Mouse (Mus musculus) layer of hippocampus, adult 18-20 months (tissue): ENCODE data around the gene Eif2b5. TPM values are rescaled to one million over a fixed set of nuclear protein-coding genes. Genes with fewer than 3 reads are reported as not detected.
"Not testable (repeated sequence)": the region's sequence is repeated elsewhere in the genome, so short reads cannot be mapped to it uniquely, and the experiment has no call there.

Source experiments
- DNase-seq, 2 experiments: peaks; one replicate each; pipeline ENCODE4 v3.0.0; 2022; ENCODE audit warnings: low spot score in 2 of 2
- total RNA-seq, 2 experiments: library from RNA; stranded (reverse); gene quantifications; 2 replicates each; pipeline ENCODE4 v1.2.3; 2021

The Eif2b5 gene
- total RNA-seq, 2 experiments from 2014 or later: 54.3 to 54.7 TPM

GRCm38 (mm10) chr16:20488751-20489150, 9.9 kb upstream of the Eif2b5 start:
- not testable (repeated sequence) for DNase-seq

DNA sequence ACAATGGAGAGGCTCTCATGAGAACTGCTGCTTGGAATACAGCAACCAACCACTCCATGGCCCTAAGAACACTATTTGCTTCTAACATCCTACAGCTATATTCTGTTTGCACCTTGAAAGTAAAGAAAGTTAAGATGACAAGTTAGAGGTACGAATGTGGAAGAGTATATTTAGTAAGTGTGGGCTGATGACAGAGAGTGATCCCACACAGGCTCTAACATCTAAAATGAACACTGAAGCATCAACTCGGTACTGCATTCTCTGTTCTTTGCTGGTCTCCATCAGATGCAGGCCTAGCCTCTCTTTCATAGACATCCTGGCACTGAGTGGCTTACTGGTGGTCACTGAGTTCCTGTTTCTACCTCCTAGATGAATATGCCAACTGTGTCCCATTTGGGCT, 9.4 kb upstream of the Eif2b5 start:
- no peak for DNase-seq

DNA sequence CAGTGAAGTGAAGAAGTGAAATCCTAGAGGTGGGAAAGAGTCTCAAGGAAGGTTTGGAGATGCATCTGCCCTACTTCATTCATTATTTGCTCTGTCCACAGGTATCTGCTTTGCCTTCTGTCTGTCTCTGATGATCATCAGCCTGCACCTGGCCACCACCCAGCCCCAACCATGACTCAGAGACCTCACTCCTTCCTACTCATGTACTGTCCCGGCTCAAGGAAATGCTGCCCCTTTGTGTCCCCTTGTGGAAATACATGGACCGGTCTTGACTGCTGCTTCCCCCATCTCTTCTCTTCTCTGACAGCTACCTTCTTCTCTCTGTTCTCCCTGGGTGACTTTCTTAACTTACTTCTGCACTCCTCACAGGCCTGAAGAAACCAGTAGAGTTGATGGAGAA, 8.0 kb upstream of the Eif2b5 start:
- DNase-seq: no peak

DNA sequence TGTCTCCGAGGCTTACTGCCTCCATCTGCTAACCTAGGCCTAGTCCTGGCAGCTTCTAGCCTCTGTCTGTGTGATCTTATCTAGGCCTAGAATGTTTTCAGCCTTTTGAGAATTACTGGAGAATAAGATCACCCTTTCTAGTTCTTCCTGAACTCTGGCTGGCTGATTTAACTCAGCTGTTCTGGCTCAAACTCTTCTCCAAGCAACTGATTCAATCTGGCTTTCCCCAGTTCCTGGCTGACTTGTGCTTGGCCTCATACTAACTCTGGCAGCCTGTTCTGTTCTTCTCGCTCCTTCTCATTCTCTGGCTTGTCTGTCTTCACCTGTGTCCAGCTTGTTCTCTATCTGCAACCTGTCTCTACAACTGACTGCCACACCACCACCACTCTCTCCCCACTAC, 7.3 kb upstream of the Eif2b5 start:
- no peak for DNase-seq

- no peak for DNase-seq
Measured at GRCm38 (mm10) chr16:20493452-20493851, 5.2 kb upstream of the Eif2b5 start.

GRCm38 (mm10) chr16:20496671-20497600, 1.7 kb upstream of the Eif2b5 start:
- peak; percentile 49 to 85 for DNase-seq

DNA sequence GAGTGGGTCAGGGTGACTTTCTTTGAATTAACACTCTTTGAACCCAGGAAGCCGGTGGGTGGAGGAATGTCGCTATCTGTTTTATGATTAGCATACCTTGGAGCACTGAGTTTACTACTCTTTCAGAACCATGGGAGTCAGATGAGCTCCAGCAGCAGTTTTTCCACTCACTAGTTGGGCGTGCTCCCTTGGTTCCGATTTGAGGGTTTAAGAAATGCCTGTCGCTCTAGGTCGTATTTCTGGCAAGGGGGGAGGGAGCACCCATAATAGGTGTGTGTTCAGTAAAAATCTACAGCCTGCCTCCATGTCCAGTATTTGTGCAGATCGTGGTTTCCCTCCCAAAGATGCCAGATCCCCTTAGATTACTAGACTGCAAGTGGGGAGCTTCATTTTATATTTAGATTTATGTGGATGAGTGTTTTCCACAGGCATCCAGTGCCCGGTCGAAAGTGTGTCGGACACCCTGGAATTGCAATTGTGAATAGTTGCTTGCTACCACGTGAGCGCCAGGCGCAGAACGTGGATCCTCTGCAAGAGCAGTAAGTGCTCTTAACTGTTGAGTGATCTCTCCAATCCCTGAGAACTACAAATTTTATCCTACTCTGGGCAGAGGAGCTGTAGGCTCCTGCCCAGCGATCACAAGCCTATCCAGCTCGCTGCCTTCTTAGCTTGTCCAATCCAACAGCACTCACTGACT, 489 bp upstream of the Eif2b5 start:
- DNase-seq: no peak

GRCm38 (mm10) chr16:20506000-20506399, 7.4 kb downstream of the Eif2b5 start:
- no peak for DNase-seq

DNA sequence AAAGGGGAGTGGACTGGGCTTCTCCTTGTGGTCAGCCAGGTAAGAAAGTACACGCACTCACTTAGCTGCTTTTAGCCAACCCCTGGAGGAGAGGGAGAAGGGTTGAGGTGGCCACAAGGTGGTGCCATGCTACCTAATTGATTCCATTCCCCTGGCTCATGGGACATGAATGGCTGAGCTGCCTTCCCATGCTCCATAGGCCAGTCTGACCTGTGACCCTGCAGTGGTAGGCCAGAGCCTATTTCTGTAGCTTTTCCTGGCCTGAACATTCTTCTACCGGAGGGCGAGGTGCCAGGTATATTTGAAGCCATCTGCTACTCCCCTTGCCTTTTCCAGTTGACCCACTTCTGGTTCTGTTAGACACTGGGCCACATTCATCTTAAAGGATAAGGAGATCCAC, 10.7 kb downstream of the Eif2b5 start:
- no peak for DNase-seq

- no peak for DNase-seq
Measured at GRCm38 (mm10) chr16:20511277-20511847, 12.7 kb downstream of the Eif2b5 start.

DNA sequence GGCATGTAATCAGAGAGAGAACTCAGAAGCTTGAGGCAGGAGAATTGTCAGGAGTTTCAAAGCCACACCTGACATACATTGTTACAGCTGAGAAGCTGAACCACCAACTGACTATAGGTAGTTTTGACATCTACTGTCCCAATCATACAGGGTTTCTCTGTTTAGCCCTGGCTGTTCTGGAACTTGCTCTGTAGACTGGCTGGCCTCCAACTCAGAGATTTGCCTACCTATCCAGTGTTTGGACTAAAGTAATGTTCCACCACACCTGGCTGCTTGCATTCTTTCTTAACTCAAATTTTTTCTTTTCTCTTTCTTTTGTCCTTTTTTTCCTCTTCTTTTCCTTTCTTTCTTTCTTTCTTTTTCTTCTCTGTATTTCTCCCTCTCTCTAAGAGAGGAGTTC, 17.4 kb downstream of the Eif2b5 start:
- DNase-seq: no peak

DNA sequence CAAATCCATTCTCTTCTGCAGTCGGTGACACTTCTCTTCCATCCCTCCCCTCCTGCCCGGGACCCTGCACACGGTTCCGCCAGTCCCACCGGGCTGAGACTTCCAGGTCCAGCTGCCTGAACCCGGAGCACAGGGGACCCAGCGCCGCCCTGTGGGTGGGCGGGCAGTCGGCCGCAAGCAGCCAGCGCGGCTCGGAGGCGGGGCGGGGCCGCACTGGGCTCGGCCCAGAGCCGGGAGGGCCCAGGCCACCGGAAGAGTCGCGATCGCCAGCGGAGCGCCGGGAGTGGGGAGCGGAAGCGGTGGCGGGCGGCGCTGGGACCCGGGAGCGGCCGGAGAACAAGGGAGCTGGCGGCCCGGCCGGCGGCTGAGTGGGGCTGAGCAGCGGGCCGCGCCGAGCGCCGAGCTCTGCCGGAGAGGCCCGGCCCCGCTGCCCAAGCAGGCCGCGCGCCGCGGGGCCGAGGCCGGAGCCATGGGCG, 18.1 kb downstream of the Eif2b5 start, which contains the start of gene Dvl3:
Dvl3 (plus strand) TSS at position 257 of the 476 bp plus-strand sequence.
- peak; percentile 83 to 86 for DNase-seq

- DNase-seq: no peak
Measured at GRCm38 (mm10) chr16:20517216-20517615, 18.6 kb downstream of the Eif2b5 start.

DNA sequence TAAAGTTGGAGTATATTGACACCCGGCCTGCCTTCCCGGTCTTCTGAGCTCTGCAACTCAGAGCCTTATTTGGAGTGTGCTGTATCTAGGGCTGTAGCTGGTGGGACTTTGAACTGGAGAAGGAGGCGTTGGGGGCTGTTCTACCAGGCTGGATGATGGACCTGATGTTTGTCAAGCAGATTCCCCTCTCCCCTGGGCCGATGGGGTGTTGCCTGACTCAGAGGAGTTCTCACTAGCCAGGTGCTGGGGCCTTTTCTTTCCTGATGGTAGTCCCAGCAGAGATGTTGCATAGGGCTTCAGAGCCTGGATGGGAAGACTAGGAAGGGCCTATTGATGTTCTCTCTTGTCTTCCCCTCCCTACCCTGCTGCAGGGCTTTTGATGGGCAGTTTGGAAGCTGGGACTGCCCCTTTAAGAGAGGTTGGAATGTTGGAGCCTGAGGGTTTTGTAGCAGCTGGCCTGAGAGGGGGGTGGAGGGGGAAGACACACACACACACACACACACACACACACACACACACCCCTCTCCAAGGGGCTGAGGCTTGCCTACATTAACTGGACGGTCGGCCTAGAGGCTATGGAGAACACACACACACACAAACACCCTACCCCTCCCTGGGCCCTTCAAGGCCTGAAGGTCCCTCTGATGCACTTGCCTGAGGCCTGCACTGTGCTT, 19.2 kb downstream of the Eif2b5 start:
- no peak for DNase-seq

GRCm38 (mm10) chr16:20523886-20524285, 25.3 kb downstream of the Eif2b5 start:
- no peak for DNase-seq

GRCm38 (mm10) chr16:20528779-20529178, 30.2 kb downstream of the Eif2b5 start:
- DNase-seq: no peak

DNA sequence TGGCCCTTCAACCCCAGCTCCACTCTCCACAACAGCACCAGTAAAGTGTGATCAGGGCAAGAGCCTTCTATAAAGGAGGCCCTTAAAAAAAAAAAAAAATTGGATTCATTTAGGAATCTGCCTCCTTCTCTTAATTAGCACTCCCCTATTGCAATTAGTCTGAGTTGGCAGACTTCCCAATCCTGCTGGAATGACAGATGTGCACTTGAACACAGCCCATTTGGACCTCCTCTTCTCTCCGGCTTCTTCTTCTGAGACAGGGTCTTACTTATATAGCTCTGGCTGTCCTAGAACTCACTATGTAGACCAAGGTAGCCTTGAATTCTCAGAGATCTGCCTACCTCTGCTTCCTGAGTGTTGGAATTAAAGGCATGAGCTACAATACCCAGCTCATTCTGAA, 30.8 kb downstream of the Eif2b5 start:
- DNase-seq: no peak

GRCm38 (mm10) chr16:20530941-20531340, 32.3 kb downstream of the Eif2b5 start:
- DNase-seq: no peak

DNA sequence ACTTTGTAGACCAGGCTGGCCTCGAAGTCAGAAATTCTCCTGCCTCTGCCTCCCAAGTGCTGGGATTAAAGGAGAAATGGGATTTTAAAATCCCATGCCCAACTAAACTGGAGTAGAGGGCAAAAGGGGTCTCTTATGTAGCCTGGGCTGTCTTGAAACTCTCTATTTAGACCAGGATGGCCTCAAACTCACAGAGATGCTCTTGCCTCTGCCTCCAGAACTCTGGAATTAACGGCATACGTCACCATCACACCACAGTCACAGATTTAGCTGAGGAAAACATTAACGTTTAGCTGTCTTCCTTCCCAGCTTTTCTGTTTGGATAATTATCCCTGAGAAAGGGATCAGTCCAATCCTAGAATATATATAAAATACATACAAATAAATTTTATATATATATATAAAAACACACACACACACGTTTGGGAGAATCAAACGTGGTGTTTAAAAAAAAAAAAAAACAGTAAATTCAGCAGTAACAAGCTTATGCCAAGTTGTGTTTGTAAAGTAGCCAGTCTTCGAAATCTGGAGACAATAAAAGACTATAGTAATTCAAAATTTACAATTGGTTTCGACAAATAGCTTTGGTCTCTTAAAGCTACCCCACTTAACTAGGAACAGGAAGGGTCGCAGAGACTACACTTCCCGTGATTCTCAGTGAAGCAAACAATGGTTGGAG, 36.1 kb downstream of the Eif2b5 start:
- DNase-seq: no peak

DNA sequence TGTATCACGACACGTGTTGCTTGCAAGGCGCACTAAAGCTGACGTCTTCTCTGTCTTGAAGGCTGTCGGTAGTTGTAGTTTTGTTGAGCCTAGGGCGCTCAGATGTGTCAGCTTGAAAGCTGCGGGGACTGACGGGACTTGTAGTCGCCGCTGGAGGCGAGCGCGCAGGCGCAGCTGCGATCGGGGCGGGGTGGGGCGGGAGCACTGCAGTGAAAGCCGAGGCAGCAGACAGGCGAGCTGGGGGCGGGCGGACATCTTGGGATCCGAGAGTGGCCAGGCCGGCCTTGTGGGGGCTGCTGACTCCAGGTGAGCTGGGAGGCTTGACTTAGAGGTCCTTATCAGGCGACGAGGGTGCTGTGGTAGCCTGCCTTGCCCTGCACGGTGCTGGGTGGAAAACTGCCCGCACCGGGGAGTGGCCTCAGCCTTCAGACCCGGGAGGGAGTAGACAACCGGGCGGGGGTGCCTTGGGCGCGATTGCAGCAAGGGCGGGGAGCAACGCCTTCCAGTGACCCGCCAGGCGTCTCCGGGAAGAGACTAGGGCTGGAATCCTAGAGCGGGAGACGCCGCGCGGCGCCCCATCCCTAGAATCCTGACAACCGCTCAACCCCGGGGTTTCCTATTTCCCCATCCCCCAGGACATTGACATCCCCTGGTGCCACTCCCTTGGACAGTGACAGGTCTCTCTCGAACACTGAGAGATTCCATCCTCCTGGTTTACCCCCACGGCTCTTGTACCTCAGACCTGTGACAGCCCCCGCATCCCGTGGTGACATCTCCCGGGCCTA, 36.9 kb downstream of the Eif2b5 start, which contains the start of gene Ap2m1:
Ap2m1 (plus strand) TSS at position 183 of the 785 bp plus-strand sequence.
- peak; percentile 95 to 98 for DNase-seq
